Mouse (Mus musculus) adrenal gland, postnatal 10 days (tissue): Measurements from ENCODE around the gene Slc22a17. TPM values are rescaled to one million over a fixed set of nuclear protein-coding genes. Genes with fewer than 3 reads are reported as not detected.

ENCODE experiments used
- DNase-seq: peaks from one replicate; pipeline ENCODE4 v3.0.0; 2021; ENCODE audit warnings: mixed read lengths
- microRNA-seq: library from miRNA; unstranded; fragments of <30 nt; microRNA quantifications from one replicate; pipeline ENCODE4 v1.2.0, GENCODE M21; 2021
- total RNA-seq, 2 experiments: library from RNA; stranded (reverse); gene quantifications; 2 replicates each; pipeline ENCODE4 v1.2.3; 2021

Slc22a17 gene
- total RNA-seq, 2 experiments from 2014 or later: 29.8 to 37.2 TPM

GRCm38 (mm10) chr14:54863501-54864312 is 49.2 kb downstream of the Slc22a17 start:
- peak; percentile 95 for DNase-seq

- DNase-seq: peak; percentile 77
Observed at GRCm38 (mm10) chr14:54860511-54860910, 52.4 kb downstream of the Slc22a17 start.

GRCm38 (mm10) chr14:54857891-54858290 is 55.0 kb downstream of the Slc22a17 start:
- DNase-seq: no peak

DNA sequence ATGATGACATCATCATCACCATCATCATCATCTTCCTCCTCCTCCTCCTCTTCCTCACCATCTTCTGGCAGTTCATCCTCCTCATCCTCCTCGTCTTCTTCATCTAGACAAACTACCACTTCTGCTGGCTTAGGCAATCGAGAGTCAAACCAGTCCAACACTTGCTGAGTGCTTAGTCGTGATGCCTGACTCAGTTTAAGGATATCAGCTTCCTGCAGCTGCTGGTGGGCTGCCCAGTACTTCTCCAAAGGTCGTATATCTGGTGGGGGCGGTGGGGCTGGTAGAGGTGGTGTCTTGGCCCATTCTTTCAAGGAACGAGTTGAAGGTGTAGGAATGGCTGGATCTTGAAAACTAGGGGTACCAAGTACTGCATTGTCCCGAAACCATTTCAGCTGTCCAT is 56.2 kb downstream of the Slc22a17 start:
- DNase-seq: no peak

Small RNA genes lying within 50 kb of the gene (microRNA-seq; reads per million reads assigned to microRNA genes)
- not detected for gene Mir208a

Other genes starting within 250 kb of the Slc22a17 start
- gene 1700123O20Rik, start 226.9 kb downstream of the Slc22a17 start, total RNA-seq: 10 to 100 TPM; 35.5 to 36.6 TPM
- gene Acin1, start 226.2 kb downstream of the Slc22a17 start, total RNA-seq: 100 to 1,000 TPM; 132 to 167 TPM
- not detected for gene Gm29776, start 214.3 kb downstream of the Slc22a17 start, total RNA-seq
- gene Cebpe, start 201.0 kb downstream of the Slc22a17 start, total RNA-seq: under 1 TPM; 0.57 to 0.70 TPM
- gene Slc7a8, start 131.2 kb downstream of the Slc22a17 start, total RNA-seq: 10 to 100 TPM; 29.4 to 30.6 TPM
- gene Rnf212b, start 99.0 kb downstream of the Slc22a17 start, total RNA-seq: under 1 TPM in 1 of 2 experiments, not detected in 1; 0.87 TPM
- gene Homez, start 42.2 kb downstream of the Slc22a17 start, total RNA-seq: 10 to 100 TPM; 12.2 to 18.1 TPM
- gene Ppp1r3e, start 35.6 kb downstream of the Slc22a17 start, total RNA-seq: 10 to 100 TPM; 11.2 to 16.6 TPM
- 10 to 100 TPM; 39.3 to 44.2 TPM for gene Bcl2l2, start 29.8 kb downstream of the Slc22a17 start, total RNA-seq
- 1 to 10 TPM; 1.2 to 7.1 TPM for gene Gm20521, start 29.7 kb downstream of the Slc22a17 start, total RNA-seq
- 100 to 1,000 TPM; 159 to 198 TPM for gene Pabpn1, start 20.6 kb downstream of the Slc22a17 start, total RNA-seq
- gene Efs, start 13.0 kb upstream of the Slc22a17 start, total RNA-seq: 1 to 10 TPM; 7.4 to 9.9 TPM
- gene Il25, start 19.6 kb upstream of the Slc22a17 start, total RNA-seq: not detected
- gene Cmtm5, start 23.1 kb upstream of the Slc22a17 start, total RNA-seq: 1 to 10 TPM; 1.3 to 2.6 TPM
- gene Myh6, start 53.8 kb upstream of the Slc22a17 start, total RNA-seq: 10 to 100 TPM in 1 of 2 experiments, 1 to 10 TPM in 1; 5.1 to 22.1 TPM
- not detected for gene Gm17428, start 63.8 kb upstream of the Slc22a17 start, total RNA-seq
- 100 to 1,000 TPM in 1 of 2 experiments, 10 to 100 TPM in 1; 24.9 to 114 TPM for gene Myh7, start 81.5 kb upstream of the Slc22a17 start, total RNA-seq
- gene Ngdn, start 102.3 kb upstream of the Slc22a17 start, total RNA-seq: 10 to 100 TPM; 32.9 to 38.1 TPM
- gene Zfhx2, start 179.2 kb upstream of the Slc22a17 start, total RNA-seq: 1 to 10 TPM; 5.2 to 9.9 TPM
- 10 to 100 TPM; 13.2 to 17.5 TPM for gene Thtpa, start 181.7 kb upstream of the Slc22a17 start, total RNA-seq
- gene Ap1g2, start 193.5 kb upstream of the Slc22a17 start, total RNA-seq: 10 to 100 TPM; 20.0 to 31.3 TPM
- 1 to 10 TPM; 4.3 to 7.5 TPM for gene Jph4, start 203.8 kb upstream of the Slc22a17 start, total RNA-seq